ENCODE assay signal across 9 mouse cellular contexts in the genomic region with DNA sequence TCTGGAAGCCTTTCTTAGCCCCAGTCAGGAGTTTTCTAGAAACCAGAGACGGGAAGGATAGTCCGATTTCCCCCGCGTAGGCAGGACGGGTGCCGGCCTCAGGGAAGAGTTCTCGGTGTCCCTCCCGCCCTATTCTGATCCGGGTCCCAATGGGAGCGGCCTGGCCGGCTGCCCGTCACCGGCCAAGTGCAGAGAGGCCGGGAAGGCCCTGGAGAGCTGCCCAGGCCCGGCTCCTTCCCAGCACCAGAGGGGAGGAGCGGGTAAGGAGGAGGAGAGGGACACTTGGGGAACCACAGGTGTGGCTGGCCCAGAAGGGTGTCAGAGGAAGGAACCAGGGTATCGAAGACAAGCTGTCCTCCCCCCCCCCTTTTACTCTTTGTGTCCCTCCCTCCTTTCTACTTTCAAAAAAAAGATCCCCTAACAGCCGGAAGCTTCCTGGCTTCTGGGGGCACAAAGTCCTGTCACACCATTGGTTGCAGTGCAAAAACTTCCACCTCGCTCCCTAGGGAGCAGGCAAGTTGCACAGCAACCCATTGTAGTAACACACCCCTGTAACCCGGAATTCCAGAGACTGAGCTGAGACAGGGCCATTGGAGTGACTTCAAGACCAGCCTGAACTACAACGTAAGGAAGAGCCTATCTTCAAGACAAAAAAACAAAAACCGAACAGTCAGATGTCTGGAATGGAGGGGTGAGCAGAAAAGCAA. TPM values are rescaled to one million over a fixed set of nuclear protein-coding genes. Genes with fewer than 3 reads are reported as not detected.
DNase-seq lines count a peak whose midpoint lies in the region; ATAC-seq lines count a peak whose summit lies in the region.
"Had no signal": no experiment of that assay in that cellular context is flagged by ENCODE, and none has a peak within 500 bp of the region (broad histone marks: within the 10 kb centered on the region; RNA-seq: fewer than 3 reads in every experiment).

No protein-coding gene starts in this region.

- H3K27me3 ChIP-seq in heart, embryonic 10.5 days (ENCODE audit: insufficient read depth, poor library complexity, severe bottlenecking): peaks cover 95% of the 10 kb centered on the region
- H3K27me3 ChIP-seq in lung, embryonic 15.5 days: peaks cover 65% of the 10 kb centered on the region
- no peaks in the 10 kb centered on the region for H3K27me3 ChIP-seq in stomach, embryonic 14.5 days (ENCODE audit: control insufficient read depth, insufficient read depth, low read length)

- WGBS in heart, embryonic 10.5 days: 14% methylated on average over 22 of the region's 22 CpGs
- 12% methylated on average over 22 of the region's 22 CpGs for WGBS in lung, embryonic 15.5 days
- WGBS in stomach, embryonic 14.5 days: 14% methylated on average over 22 of the region's 22 CpGs

- peak; percentile 8 for DNase-seq in thymus, postnatal 0 days (ENCODE audit: low spot score)
- DNase-seq in thymus, adult 18-20 months: no peak
- DNase-seq in cerebellum, postnatal 4 days (ENCODE audit: low spot score in 2 of 2): peak; percentile 52 to 71
- no peak for DNase-seq in heart, embryonic 10.5 days (ENCODE audit: low spot score)
- peak; percentile 90 to 92 for DNase-seq in kidney, adult 8-10 months

- ATAC-seq in lung, embryonic 15.5 days (ENCODE audit: borderline replicate concordance, extremely low read depth, low FRiP score, low TSS enrichment): peak; percentile 59; the same call in 1 of the 2 replicates
- ATAC-seq in stomach, embryonic 14.5 days (ENCODE audit: insufficient number of reproducible peaks, insufficient read depth, low FRiP score, low read depth): no peak
- ATAC-seq in megakaryocyte, adult 5-6 weeks (ENCODE audit: poor library complexity, severe bottlenecking): no peak

- H3K9ac ChIP-seq in lung, embryonic 15.5 days: peak overlapping the region; percentile 25; the same call in 1 of the 2 replicates
- H3K9ac ChIP-seq in stomach, embryonic 14.5 days (replicated peaks; ENCODE audit: low read depth, low read length): 0 out of 2 replicates have a peak overlapping the region, but pooled peaks have one; percentile 6

- peak overlapping the region; percentile 62; the same call in 1 of the 2 replicates for H3K27ac ChIP-seq in heart, embryonic 10.5 days
- peak overlapping the region; percentile 72 for H3K27ac ChIP-seq in lung, embryonic 15.5 days
- H3K27ac ChIP-seq in stomach, embryonic 14.5 days (ENCODE audit: low read length): no peak overlapping the region
- H3K27ac ChIP-seq: macrophage had no signal

- H3K36me3 ChIP-seq in heart, embryonic 10.5 days: no peaks in the 10 kb centered on the region
- no peaks in the 10 kb centered on the region for H3K36me3 ChIP-seq in lung, embryonic 15.5 days
- no peaks in the 10 kb centered on the region for H3K36me3 ChIP-seq in stomach, embryonic 14.5 days (ENCODE audit: control insufficient read depth, insufficient read depth, low read length)

- H3K9me3 ChIP-seq in heart, embryonic 10.5 days: no peaks in the 10 kb centered on the region
- H3K9me3 ChIP-seq in lung, embryonic 15.5 days: no peaks in the 10 kb centered on the region
- H3K9me3 ChIP-seq in stomach, embryonic 14.5 days (ENCODE audit: control insufficient read depth, low read depth, low read length): no peaks in the 10 kb centered on the region

- H3K4me2 ChIP-seq in lung, embryonic 15.5 days: peak overlapping the region; percentile 56
- H3K4me2 ChIP-seq in stomach, embryonic 14.5 days (replicated peaks; ENCODE audit: low read depth, low read length): peak overlapping the region; percentile 10; the same call in 1 of the 2 replicates

- H3K4me1 ChIP-seq in heart, embryonic 10.5 days: peaks cover 30% of the 10 kb centered on the region
- H3K4me1 ChIP-seq in lung, embryonic 15.5 days: peaks cover 28% of the 10 kb centered on the region
- H3K4me1 ChIP-seq in stomach, embryonic 14.5 days (ENCODE audit: control insufficient read depth, insufficient read depth, low read length): no peaks in the 10 kb centered on the region

- peak overlapping the region; percentile 29; the same call in 1 of the 2 replicates for H3K4me3 ChIP-seq in heart, embryonic 10.5 days
- peak overlapping the region; percentile 4; the same call in 1 of the 2 replicates for H3K4me3 ChIP-seq in lung, embryonic 15.5 days
- no peak overlapping the region for H3K4me3 ChIP-seq in stomach, embryonic 14.5 days (ENCODE audit: low read depth, low read length)

RNA-seq across cellular contexts. Expression of a gene that starts 0.8 kb away (rescaled TPM):
- 0.55 TPM in 2 replicates for polyA plus RNA-seq in thymus, postnatal 0 days (2015; fragmentation: Nextera tagmentation; extraction: Ambion mirVana)
- 0.21 TPM in 2 replicates for polyA plus RNA-seq in heart, embryonic 10.5 days (2016; fragmentation: Nextera tagmentation; extraction: Ambion mirVana)
- polyA plus RNA-seq in lung, embryonic 15.5 days (2015; fragmentation: Nextera tagmentation; extraction: Ambion mirVana): 0.45 and 0.65 TPM in 2 replicates
- polyA plus RNA-seq in stomach, embryonic 14.5 days (2014; fragmentation: Nextera tagmentation; extraction: Ambion mirVana): 0.39 and 0.43 TPM in 2 replicates
- total RNA-seq in megakaryocyte, adult 5-6 weeks (2015): not detected in 2 replicates
- total RNA-seq in megakaryocyte, adult 5-6 weeks (2017): not detected in 2 replicates
- polyA plus RNA-seq: macrophage had no signal

RNA-seq across cellular contexts. Expression of a gene that starts 6.6 kb away (rescaled TPM):
- polyA plus RNA-seq in thymus, postnatal 0 days (2015; fragmentation: Nextera tagmentation; extraction: Ambion mirVana): 16.3 and 17.7 TPM in 2 replicates
- 0.12 and 0.15 TPM in 2 replicates for polyA plus RNA-seq in heart, embryonic 10.5 days (2016; fragmentation: Nextera tagmentation; extraction: Ambion mirVana)
- polyA plus RNA-seq in lung, embryonic 15.5 days (2015; fragmentation: Nextera tagmentation; extraction: Ambion mirVana): 0.77 and 2.0 TPM in 2 replicates
- not detected in 2 replicates for polyA plus RNA-seq in stomach, embryonic 14.5 days (2014; fragmentation: Nextera tagmentation; extraction: Ambion mirVana)
- total RNA-seq in megakaryocyte, adult 5-6 weeks (2015): 3.2 and 3.8 TPM in 2 replicates
- total RNA-seq in megakaryocyte, adult 5-6 weeks (2017): 4.1 and 6.4 TPM in 2 replicates

RNA-seq across cellular contexts. Expression of a gene that starts 23.4 kb away (rescaled TPM):
- polyA plus RNA-seq in thymus, postnatal 0 days (2015; fragmentation: Nextera tagmentation; extraction: Ambion mirVana): 104 and 118 TPM in 2 replicates
- 96.8 and 101 TPM in 2 replicates for polyA plus RNA-seq in heart, embryonic 10.5 days (2016; fragmentation: Nextera tagmentation; extraction: Ambion mirVana)
- polyA plus RNA-seq in lung, embryonic 15.5 days (2015; fragmentation: Nextera tagmentation; extraction: Ambion mirVana): 108 and 112 TPM in 2 replicates
- polyA plus RNA-seq in stomach, embryonic 14.5 days (2014; fragmentation: Nextera tagmentation; extraction: Ambion mirVana): 54.3 and 56.6 TPM in 2 replicates
- total RNA-seq in megakaryocyte, adult 5-6 weeks (2015): 36.1 and 44.3 TPM in 2 replicates
- 39.4 and 48.4 TPM in 2 replicates for total RNA-seq in megakaryocyte, adult 5-6 weeks (2017)

RNA-seq across cellular contexts. Expression of a gene that starts 28.5 kb away (rescaled TPM):
- polyA plus RNA-seq in thymus, postnatal 0 days (2015; fragmentation: Nextera tagmentation; extraction: Ambion mirVana): 96.9 and 101 TPM in 2 replicates
- polyA plus RNA-seq in heart, embryonic 10.5 days (2016; fragmentation: Nextera tagmentation; extraction: Ambion mirVana): 59.9 and 65.3 TPM in 2 replicates
- polyA plus RNA-seq in lung, embryonic 15.5 days (2015; fragmentation: Nextera tagmentation; extraction: Ambion mirVana): 68.4 and 75.3 TPM in 2 replicates
- polyA plus RNA-seq in stomach, embryonic 14.5 days (2014; fragmentation: Nextera tagmentation; extraction: Ambion mirVana): 63.2 and 66.7 TPM in 2 replicates
- 47.4 and 51.5 TPM in 2 replicates for total RNA-seq in megakaryocyte, adult 5-6 weeks (2015)
- 50.7 and 70.7 TPM in 2 replicates for total RNA-seq in megakaryocyte, adult 5-6 weeks (2017)

RNA-seq across cellular contexts. Expression of a gene that starts 28.9 kb away (rescaled TPM):
- polyA plus RNA-seq in thymus, postnatal 0 days (2015; fragmentation: Nextera tagmentation; extraction: Ambion mirVana): 9.5 and 13.4 TPM in 2 replicates
- 9.3 and 11.1 TPM in 2 replicates for polyA plus RNA-seq in heart, embryonic 10.5 days (2016; fragmentation: Nextera tagmentation; extraction: Ambion mirVana)
- polyA plus RNA-seq in lung, embryonic 15.5 days (2015; fragmentation: Nextera tagmentation; extraction: Ambion mirVana): 9.1 and 11.1 TPM in 2 replicates
- polyA plus RNA-seq in stomach, embryonic 14.5 days (2014; fragmentation: Nextera tagmentation; extraction: Ambion mirVana): 11.6 and 17.9 TPM in 2 replicates
- 1.7 and 2.0 TPM in 2 replicates for total RNA-seq in megakaryocyte, adult 5-6 weeks (2015)
- total RNA-seq in megakaryocyte, adult 5-6 weeks (2017): 0.12 TPM in 1 of 2 replicates, not detected in the other

Comparison
In these comparisons a context has a peak if more than half of its experiments do, and no peak if none do; other contexts are left out.
1. DNase-seq: peak in thymus, postnatal 0 days (single experiment), cerebellum, postnatal 4 days (2 of 2) and kidney, adult 8-10 months (2 of 2); none in thymus, adult 18-20 months (0 of 2) and heart, embryonic 10.5 days (single experiment).